In genomic region chr2:132235975-132236374, GRCm38 (mm10) we compare ENCODE assay signal across 14 mouse cellular contexts. TPM values are rescaled to one million over a fixed set of nuclear protein-coding genes. Genes with fewer than 3 reads are reported as not detected.
A peak's percentile ranks its signal among the peaks of the same experiment; 100 is the strongest.
DNase-seq lines count a peak whose midpoint lies in the region; ATAC-seq lines count a peak whose summit lies in the region.
"Had no signal": no experiment of that assay in that cellular context is flagged by ENCODE, and none has a peak within 500 bp of the region (broad histone marks: within the 10 kb centered on the region; RNA-seq: fewer than 3 reads in every experiment).

No protein-coding gene starts in this region.

- ATAC-seq in granulocyte monocyte progenitor cell, adult 5-6 weeks (replicated peaks; ENCODE audit: poor library complexity, severe bottlenecking): peak; percentile 65
- peak; percentile 36; the same call in 1 of the 2 replicates for ATAC-seq in megakaryocyte progenitor cell, adult 5-6 weeks (replicated peaks; ENCODE audit: poor library complexity)
- ATAC-seq: forebrain, embryonic 13.5 days; forebrain, postnatal 0 days had no signal

- DNase-seq in adrenal gland, postnatal 10 days: peak; percentile 14
- DNase-seq in adrenal gland, adult 18-20 months (ENCODE audit: low spot score in 2 of 2): no peak
- DNase-seq in A20 (ENCODE audit: low read depth, low spot score): peak; percentile 29
- DNase-seq in urinary bladder, postnatal 4 days (ENCODE audit: low spot score in 2 of 2): no peak
- no peak for DNase-seq in cerebellum, adult 11-12 months
- DNase-seq: cerebellum, adult 11 months; cerebellum, adult 9-10 months; cerebellum, postnatal 25 days; forebrain, postnatal 0 days; gastrocnemius, postnatal 14 days; heart, postnatal 36 days had no signal

RNA-seq across cellular contexts. Expression of gene Tmem230, which starts 11.6 kb away (rescaled TPM):
- 10 to 100 TPM; 29.1 to 31.3 TPM for total RNA-seq in adrenal gland, postnatal 10 days (2021)
- total RNA-seq in adrenal gland, adult 18-20 months (2021): 10 to 100 TPM; 36.5 to 43.7 TPM
- 50.1 and 51.5 TPM in 2 replicates for total RNA-seq in granulocyte monocyte progenitor cell, adult 5-6 weeks (2014; fragmentation: Nextera tagmentation)
- total RNA-seq in granulocyte monocyte progenitor cell, adult 5-6 weeks (2017): 18.7 and 19.4 TPM in 2 replicates
- 60.6 and 64.6 TPM in 2 replicates for total RNA-seq in megakaryocyte progenitor cell, adult 5-6 weeks (2015)
- 17.2 and 23.0 TPM in 2 replicates for total RNA-seq in megakaryocyte progenitor cell, adult 5-6 weeks (2017)

RNA-seq across cellular contexts. Expression of gene Pcna, which starts 17.1 kb away (rescaled TPM):
- total RNA-seq in adrenal gland, postnatal 10 days (2021): 100 to 1,000 TPM; 105 to 109 TPM
- total RNA-seq in adrenal gland, adult 18-20 months (2021): 100 to 1,000 TPM in 1 of 2 experiments, 10 to 100 TPM in 1; 80.2 to 104 TPM
- total RNA-seq in granulocyte monocyte progenitor cell, adult 5-6 weeks (2014; fragmentation: Nextera tagmentation): 627 and 644 TPM in 2 replicates
- 619 and 668 TPM in 2 replicates for total RNA-seq in granulocyte monocyte progenitor cell, adult 5-6 weeks (2017)
- total RNA-seq in megakaryocyte progenitor cell, adult 5-6 weeks (2015): 782 and 829 TPM in 2 replicates
- total RNA-seq in megakaryocyte progenitor cell, adult 5-6 weeks (2017): 543 and 606 TPM in 2 replicates

RNA-seq across cellular contexts. Expression of gene Cds2, which starts 27.0 kb away (rescaled TPM):
- 10 to 100 TPM; 52.2 to 54.9 TPM for total RNA-seq in adrenal gland, postnatal 10 days (2021)
- 10 to 100 TPM; 74.6 to 75.3 TPM for total RNA-seq in adrenal gland, adult 18-20 months (2021)
- 8.7 and 22.5 TPM in 2 replicates for total RNA-seq in granulocyte monocyte progenitor cell, adult 5-6 weeks (2014; fragmentation: Nextera tagmentation)
- 7.0 and 9.7 TPM in 2 replicates for total RNA-seq in granulocyte monocyte progenitor cell, adult 5-6 weeks (2017)
- 6.9 and 9.3 TPM in 2 replicates for total RNA-seq in megakaryocyte progenitor cell, adult 5-6 weeks (2015)
- 8.6 and 10.5 TPM in 2 replicates for total RNA-seq in megakaryocyte progenitor cell, adult 5-6 weeks (2017)

Comparison
In these comparisons a context has a peak if more than half of its experiments do, and no peak if none do; other contexts are left out.
1. DNase-seq: peak in adrenal gland, postnatal 10 days (single experiment) and A20 (single experiment); none in adrenal gland, adult 18-20 months (0 of 2), urinary bladder, postnatal 4 days (0 of 2) and cerebellum, adult 11-12 months (single experiment).
2. RNA of gene Pcna, which starts 17.1 kb away (total RNA-seq): 543 to 829 TPM in megakaryocyte progenitor cell, adult 5-6 weeks and 619 to 668 TPM in granulocyte monocyte progenitor cell, adult 5-6 weeks; 105 to 109 TPM in adrenal gland, postnatal 10 days and 80.2 to 104 TPM in adrenal gland, adult 18-20 months; every median in the first group is over 4 times any median in the second.